Mouse (Mus musculus) cerebellum, postnatal 25 days (tissue): ENCODE measurements around the gene Spred1.

Experiments used
- DNase-seq, 2 experiments: peaks; one replicate each; pipeline ENCODE4 v3.0.0; 2021; ENCODE audit warnings: mixed read lengths in 2 of 2

Gene Spred1

DNA sequence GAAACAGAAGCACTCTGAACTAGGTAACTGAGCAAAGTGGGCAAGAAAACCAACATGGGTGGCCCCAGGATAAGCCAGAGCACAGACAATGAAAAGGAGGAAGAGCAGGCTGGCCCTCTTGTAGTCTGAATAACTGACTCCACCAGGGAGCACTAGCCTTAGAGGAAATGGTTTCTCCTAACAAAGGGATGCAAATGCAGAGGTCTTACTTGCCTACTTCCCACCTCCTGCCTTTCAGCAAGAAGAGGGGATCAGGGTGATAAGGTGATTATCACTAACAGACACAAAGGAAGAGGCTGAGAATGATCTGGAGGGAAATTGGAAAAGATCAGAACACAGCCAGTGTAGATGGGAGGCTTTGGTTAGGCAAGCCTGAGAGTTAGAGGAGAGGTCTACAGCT, 73.1 kb downstream of the Spred1 start:
- no peak for DNase-seq

GRCm38 (mm10) chr2:117195151-117195550, 74.0 kb downstream of the Spred1 start:
- DNase-seq = no peak

- no peak for DNase-seq
Measured at GRCm38 (mm10) chr2:117195578-117195977, 74.4 kb downstream of the Spred1 start.

- no peak for DNase-seq
Measured at GRCm38 (mm10) chr2:117200869-117201338, 79.7 kb downstream of the Spred1 start.

DNA sequence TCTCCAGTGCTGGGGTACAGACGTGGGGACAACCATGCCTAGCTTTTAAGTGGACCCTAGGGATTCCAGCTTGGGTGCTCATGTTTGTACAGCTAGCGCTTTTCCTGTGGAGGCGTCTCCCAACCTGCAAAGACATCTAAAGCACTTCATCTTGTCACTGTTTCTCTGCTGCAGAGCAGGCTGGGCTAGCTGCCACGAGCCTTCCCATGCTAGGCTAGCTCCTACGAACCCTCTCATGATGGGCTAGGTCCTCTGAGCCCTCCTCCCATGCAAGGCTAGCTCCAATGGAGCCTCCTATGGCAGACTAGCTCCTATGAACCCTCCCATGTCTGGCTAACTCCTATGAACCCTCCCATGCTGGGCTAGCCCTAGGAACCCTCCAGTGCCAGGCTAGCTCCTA, 82.2 kb downstream of the Spred1 start:
- DNase-seq = no peak

DNA sequence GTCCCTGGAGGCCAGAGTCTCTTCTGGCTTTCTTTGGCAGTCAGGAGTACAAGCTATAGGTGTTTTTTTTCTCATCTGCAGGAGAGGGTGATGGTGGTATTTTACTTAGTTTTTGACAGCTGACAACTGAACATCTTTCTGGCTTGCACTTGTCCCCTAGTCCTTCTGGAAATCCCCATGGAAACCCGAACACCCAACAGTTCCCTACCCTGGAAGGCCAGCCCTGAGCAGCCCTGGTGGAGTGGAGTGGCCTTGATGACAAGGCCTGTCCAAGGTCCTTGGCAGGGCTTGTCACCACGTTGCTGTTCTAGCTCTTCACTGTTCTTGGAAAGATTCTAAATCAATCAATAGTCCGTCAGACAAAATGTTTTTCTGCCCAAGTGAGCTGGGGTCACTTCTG, 83.4 kb downstream of the Spred1 start:
- DNase-seq = no peak

DNA sequence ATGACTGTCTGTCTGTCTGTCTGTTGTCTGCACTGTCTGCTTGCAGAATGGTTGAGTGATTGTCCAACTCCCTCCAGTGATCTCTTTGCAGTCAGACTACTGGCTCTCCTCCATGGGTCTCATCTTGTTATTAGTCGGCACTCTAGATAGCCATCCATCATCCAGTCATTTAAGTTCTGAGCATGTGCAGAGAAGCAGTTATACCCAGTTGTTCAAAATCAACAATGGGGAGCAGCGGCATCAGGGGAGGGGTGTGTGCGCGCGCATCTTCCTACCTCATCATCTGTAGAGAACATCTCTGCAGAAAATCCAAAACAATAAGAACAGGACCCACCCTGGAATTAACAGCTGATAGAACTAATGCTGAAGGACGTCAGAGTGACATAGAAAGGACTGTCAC, 83.9 kb downstream of the Spred1 start:
- DNase-seq = no peak

DNA sequence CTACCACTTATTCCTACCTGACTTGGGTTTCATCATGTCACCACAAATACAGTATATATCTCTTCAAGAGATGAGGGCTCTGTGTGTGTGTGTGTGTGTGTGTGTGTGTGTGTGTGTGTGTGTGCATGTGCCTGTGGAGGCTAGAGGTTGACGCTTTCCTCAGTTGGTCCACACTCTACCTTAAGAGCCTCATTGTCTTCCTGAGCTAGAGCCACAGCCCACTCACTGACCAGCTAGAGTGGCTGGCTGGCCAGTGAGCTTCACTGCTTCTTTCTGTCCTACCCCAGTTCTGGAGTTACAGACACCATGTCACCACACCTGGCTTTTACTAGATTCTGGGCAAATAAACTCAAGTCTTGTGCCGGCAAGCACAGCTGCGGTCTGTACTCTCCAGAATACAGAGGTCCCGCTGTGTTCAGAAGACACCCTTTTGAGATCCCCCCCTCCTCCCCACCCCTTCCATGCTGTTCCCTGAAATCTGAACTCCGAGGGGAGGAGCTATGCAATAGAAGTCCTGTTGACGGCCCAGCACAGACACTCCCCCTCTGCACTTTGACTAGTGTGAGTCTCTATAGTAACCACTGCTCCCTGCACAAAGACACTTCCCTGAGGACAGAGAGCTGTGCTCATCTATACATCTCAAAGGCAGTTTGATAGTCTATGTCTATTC, 89.4 kb downstream of the Spred1 start:
- DNase-seq = no peak

- peak in 1 of 2 experiments; percentile 14 for DNase-seq
Measured at GRCm38 (mm10) chr2:117216152-117216551, 95.0 kb downstream of the Spred1 start.

GRCm38 (mm10) chr2:117217695-117218216, 96.6 kb downstream of the Spred1 start:
- no peak for DNase-seq

DNA sequence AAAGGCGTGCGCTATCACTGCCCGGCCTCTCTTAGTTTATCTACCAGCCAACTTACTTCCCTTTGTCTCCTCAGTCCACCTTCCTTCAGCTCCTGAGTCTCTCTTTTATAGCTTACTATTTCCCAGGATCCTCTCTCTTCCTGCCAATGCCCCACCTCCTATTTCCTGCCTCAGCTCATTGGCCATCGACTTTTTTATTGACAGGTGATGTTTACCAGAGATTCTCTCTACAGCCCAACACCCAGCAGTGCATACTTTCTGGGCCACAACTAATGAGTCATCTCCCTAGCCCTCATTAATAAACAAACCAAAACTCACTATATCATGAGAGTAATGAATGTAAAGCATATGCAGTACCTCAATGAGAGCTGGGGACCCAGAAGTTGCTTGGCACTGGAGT, 98.4 kb downstream of the Spred1 start:
- DNase-seq = no peak

DNA sequence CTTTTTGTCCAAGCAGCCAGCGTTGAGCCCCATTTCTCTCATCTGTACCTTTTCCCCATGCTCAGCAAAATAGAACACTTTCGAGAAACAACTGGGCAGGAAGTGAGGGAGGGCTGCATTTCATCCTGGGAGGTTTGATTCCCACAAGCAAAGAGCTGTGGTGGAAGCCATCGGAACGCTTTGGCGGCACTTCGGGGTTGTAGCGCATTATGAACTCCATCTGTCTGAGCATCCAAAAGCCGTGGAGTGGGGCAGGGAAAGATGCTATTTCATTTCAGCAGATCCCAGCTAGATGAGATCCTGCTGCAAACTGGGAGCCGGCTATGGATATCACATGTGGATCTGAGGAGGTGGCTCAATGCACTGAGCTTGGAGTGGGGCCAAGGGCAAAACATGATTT, 101.5 kb downstream of the Spred1 start:
- no peak for DNase-seq

GRCm38 (mm10) chr2:117228601-117229125, 107.5 kb downstream of the Spred1 start:
- DNase-seq = no peak

DNA sequence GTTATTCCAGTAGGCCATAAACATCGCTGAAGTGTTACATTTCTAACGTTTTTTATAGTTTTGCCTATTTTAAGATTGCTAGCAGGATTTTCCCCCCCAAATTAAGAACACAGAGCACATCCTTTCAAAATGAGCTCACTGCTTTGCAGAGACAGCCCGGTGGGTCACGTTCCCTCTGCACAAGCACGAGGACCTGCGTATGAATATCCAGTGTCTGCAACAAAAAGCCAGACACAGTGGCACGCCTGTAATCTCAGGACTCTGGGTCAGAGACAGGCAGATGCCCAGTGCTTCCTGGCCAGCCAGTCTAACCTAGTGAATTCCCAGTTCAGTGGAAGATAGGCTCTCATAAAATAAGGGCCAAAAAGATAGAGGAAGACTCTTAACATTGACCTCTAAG, 109.1 kb downstream of the Spred1 start:
- DNase-seq = no peak

DNA sequence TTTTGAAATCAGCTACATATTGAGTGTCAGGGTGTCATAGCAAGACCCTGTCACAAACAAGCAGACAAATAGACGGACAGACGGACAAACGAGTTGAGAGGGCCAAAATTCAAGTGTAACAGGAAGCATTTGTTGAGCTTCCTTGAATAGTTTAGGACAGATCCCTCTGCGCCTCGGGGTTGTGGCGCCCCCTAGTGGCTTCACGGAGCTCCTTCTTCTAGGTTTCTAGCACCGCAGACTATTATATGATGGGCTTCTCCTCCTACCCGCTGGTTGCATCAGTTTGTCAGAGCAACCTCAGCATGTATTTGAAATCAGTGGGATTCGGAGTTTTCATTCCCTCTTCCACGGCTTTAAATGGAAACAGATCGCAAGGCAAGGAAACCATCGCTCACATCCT, 110.1 kb downstream of the Spred1 start:
- DNase-seq = peak; percentile 77 to 90
